Mouse (Mus musculus) small intestine, adult 2 months (tissue): Measurements from ENCODE around the gene Nxph3. TPM values are rescaled to one million over a fixed set of nuclear protein-coding genes. Genes with fewer than 3 reads are reported as not detected.

Experiments
- H3K27ac ChIP-seq: fragments of 200-500 bp; 2 replicates; pipeline ENCODE4 v1.5.1; 2012; ENCODE audit warnings: low read depth, low read length, control low read depth, inconsistent platforms; ENCODE audit not compliant: insufficient read depth
- H3K27me3 ChIP-seq: fragments of 200-500 bp; 2 replicates; pipeline ENCODE4 v1.6.1; 2012; ENCODE audit warnings: mild to moderate bottlenecking, moderate library complexity, low read length, inconsistent platforms; ENCODE audit not compliant: control insufficient read depth, insufficient read depth
- H3K36me3 ChIP-seq: fragments of 200-500 bp; 2 replicates; pipeline ENCODE4 v1.6.1; 2012; ENCODE audit warnings: mild to moderate bottlenecking, low read length, control low read depth, inconsistent platforms; ENCODE audit not compliant: control insufficient read depth, insufficient read depth
- H3K4me1 ChIP-seq: fragments of 200-500 bp; 2 replicates; pipeline ENCODE4 v1.6.1; 2012; ENCODE audit warnings: low read length, inconsistent platforms, mixed read lengths; ENCODE audit not compliant: control insufficient read depth, insufficient read depth, insufficient read length
- H3K4me3 ChIP-seq: fragments of 200-500 bp; 2 replicates; pipeline ENCODE4 v1.5.1; 2012; ENCODE audit warnings: low read depth, mild to moderate bottlenecking, control low read depth, inconsistent platforms, low read length, moderate library complexity
- CTCF ChIP-seq: fragments of 200-500 bp; IDR thresholded peaks from 2 replicates; pipeline ENCODE4 v1.5.1; 2012; ENCODE audit warnings: low read depth, mild to moderate bottlenecking, control low read depth, inconsistent platforms, low read length, moderate library complexity, mixed read lengths; ENCODE audit not compliant: insufficient replicate concordance, insufficient read length; ENCODE audit errors: extremely low read depth
- POLR2A ChIP-seq: fragments of 200-500 bp; IDR thresholded peaks from 2 replicates; pipeline ENCODE4 v1.6.1; 2012; ENCODE audit warnings: low read depth, mild to moderate bottlenecking, control low read depth, inconsistent platforms, low read length, moderate library complexity
- WGBS: fragments of 180-500 bp; shearing (Covaris S2); methylation state at CpG from one replicate; pipeline ENCODE4 v1.1.7; 2018; 5-methylcytosine and 5-hydroxymethylcytosine counted together
- polyA plus RNA-seq: library from polyadenylated mRNA; depleted of rRNA; stranded (reverse); fragments of >200 nt; gene quantifications from 2 replicates; pipeline ENCODE4 v1.2.3, GENCODE M21; 2012

The Nxph3 gene
- polyA plus RNA-seq, 1 experiment: 0.61 TPM

GRCm38 (mm10) chr11:95490104-95490503 is 24.3 kb downstream of the Nxph3 start:
- 90% methylated on average over 14 of the region's 14 CpGs for WGBS
- no peak for TF ChIP-seq POLR2A
- TF ChIP-seq CTCF: no peak
- Histone ChIP-seq H3K27me3 (no peaks in the 10 kb centered on the region), H3K27ac (no peak overlapping the region), H3K36me3 (peaks cover 67% of the 10 kb centered on the region), H3K4me3 (no peak overlapping the region), H3K4me1 (no peaks in the 10 kb centered on the region)

DNA sequence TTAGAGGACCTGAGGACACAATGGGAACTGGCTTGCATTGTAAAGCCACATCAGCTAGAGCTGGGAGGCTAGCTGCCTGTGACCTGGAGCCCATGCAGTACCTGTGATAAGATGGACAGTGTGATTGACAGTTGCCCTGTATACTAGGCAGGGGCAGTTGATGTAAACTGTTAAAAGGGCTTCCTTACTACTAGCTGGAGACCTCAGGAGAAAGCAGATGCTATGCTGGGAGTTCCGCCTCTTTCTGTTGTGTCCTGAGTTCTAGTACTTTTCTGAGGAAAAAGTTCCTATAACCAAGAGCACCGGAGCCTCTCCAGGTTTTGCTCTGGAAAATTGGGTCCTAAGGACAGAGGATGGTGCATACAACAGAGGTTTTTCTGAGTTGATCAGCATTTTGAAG is 27.1 kb downstream of the Nxph3 start:
- H3K36me3 ChIP-seq: peaks cover 68% of the 10 kb centered on the region
- TF ChIP-seq CTCF (no peak), POLR2A (no peak)
- no peak overlapping the region for H3K27ac ChIP-seq
- no peaks in the 10 kb centered on the region for H3K4me1 ChIP-seq
- no peak overlapping the region for H3K4me3 ChIP-seq
- no peaks in the 10 kb centered on the region for H3K27me3 ChIP-seq
- 95% methylated on average over 2 of the region's 2 CpGs for WGBS

DNA sequence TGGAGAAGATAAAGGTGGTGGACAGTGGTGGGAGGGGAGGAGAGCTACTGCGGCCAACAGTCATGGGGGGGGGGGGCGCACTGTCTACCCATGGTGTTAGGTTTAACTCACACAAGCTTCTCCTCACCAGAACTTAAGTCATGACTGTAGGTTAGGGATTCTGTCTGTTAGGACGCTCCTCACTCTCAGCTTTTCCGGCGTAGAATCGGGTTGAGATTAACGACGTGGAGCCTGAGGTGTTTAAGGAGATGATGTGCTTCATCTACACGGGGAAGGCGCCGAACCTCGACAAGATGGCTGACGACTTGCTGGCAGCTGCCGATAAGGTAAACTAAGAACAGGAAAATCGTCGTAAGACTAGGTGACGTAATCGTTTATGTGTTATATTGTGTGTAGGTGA is 28.7 kb downstream of the Nxph3 start:
- WGBS: 93% methylated on average over 18 of the region's 18 CpGs
- Histone ChIP-seq H3K27ac (no peak overlapping the region), H3K36me3 (peaks cover 60% of the 10 kb centered on the region), H3K27me3 (no peaks in the 10 kb centered on the region), H3K4me3 (no peak overlapping the region), H3K4me1 (no peaks in the 10 kb centered on the region)
- no peak for TF ChIP-seq POLR2A
- no peak for TF ChIP-seq CTCF

GRCm38 (mm10) chr11:95480662-95481061 is 33.7 kb downstream of the Nxph3 start:
- Histone ChIP-seq H3K36me3 (peaks cover 49% of the 10 kb centered on the region), H3K27ac (no peak overlapping the region), H3K4me3 (no peak overlapping the region), H3K27me3 (no peaks in the 10 kb centered on the region), H3K4me1 (no peaks in the 10 kb centered on the region)
- 89% methylated on average over 4 of the region's 4 CpGs for WGBS
- TF ChIP-seq CTCF: no peak
- TF ChIP-seq POLR2A: no peak

- Histone ChIP-seq H3K36me3 (peaks cover 49% of the 10 kb centered on the region), H3K27ac (no peak overlapping the region), H3K4me3 (no peak overlapping the region), H3K27me3 (no peaks in the 10 kb centered on the region), H3K4me1 (no peaks in the 10 kb centered on the region)
- 86% methylated on average over 4 of the region's 4 CpGs for WGBS
- TF ChIP-seq CTCF: no peak
- TF ChIP-seq POLR2A: no peak
Measured at GRCm38 (mm10) chr11:95479458-95479857, 34.9 kb downstream of the Nxph3 start.

- Histone ChIP-seq H3K4me3 (no peak overlapping the region), H3K27ac (no peak overlapping the region), H3K27me3 (no peaks in the 10 kb centered on the region), H3K36me3 (peaks cover 45% of the 10 kb centered on the region), H3K4me1 (no peaks in the 10 kb centered on the region)
- WGBS: 84% methylated on average over 7 of the region's 7 CpGs
- TF ChIP-seq CTCF (no peak), POLR2A (no peak)
Measured at GRCm38 (mm10) chr11:95476323-95476722, 38.0 kb downstream of the Nxph3 start.

DNA sequence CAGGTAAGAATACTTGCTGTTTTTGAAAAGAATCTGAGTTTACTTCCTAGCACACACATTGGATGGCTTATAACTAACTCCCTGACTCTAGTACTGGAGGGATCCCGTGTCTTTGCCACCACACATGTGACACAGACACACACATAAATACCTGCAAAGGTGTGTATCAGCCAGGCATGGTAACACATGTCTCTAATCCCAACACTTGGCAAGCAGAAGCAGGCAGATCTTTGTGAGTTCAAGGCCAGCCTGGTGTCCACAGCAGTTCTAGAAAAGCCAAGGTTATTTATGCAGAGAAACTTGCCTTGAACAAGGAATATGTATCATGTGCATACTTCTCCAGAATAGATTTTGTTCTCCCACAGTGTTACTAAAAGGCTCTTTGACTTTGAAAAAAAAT is 40.9 kb downstream of the Nxph3 start:
- 97% methylated on average over 1 of the region's 1 CpGs for whole genome bisulfite sequencing
- peaks cover 46% of the 10 kb centered on the region for H3K36me3 ChIP-seq
- TF ChIP-seq POLR2A (no peak), CTCF (no peak)
- no peaks in the 10 kb centered on the region for H3K27me3 ChIP-seq
- no peak overlapping the region for H3K4me3 ChIP-seq
- H3K4me1 ChIP-seq: no peaks in the 10 kb centered on the region
- no peak overlapping the region for H3K27ac ChIP-seq

DNA sequence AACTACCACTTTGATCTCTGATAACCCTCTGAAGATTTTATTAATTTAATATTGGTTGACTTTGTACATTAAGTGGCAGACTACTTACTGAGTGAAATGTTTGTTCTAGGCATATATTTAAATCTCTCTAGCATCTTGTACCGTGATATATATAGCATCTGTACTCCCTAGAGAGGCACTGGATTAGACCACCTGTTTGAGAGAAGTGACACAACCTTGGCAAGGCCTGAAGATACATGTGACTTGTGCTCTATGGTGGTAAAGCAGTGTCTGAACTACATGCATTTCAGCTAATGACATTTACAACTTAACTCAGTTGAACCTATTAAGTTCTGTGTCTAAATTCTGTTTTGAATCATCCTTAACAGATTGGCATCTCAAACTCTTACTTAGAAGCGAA is 41.4 kb downstream of the Nxph3 start:
- Histone ChIP-seq H3K36me3 (peaks cover 45% of the 10 kb centered on the region), H3K4me3 (no peak overlapping the region), H3K4me1 (no peaks in the 10 kb centered on the region), H3K27me3 (no peaks in the 10 kb centered on the region), H3K27ac (no peak overlapping the region)
- 73% methylated on average over 2 of the region's 2 CpGs for WGBS
- TF ChIP-seq CTCF (no peak), POLR2A (no peak)
